Mouse (Mus musculus) myocyte (in vitro differentiated cells): ENCODE measurements around the gene Itga6. TPM values are rescaled to one million over a fixed set of nuclear protein-coding genes. Genes with fewer than 3 reads are reported as not detected.
"Not testable (repeated sequence)": the region's sequence is repeated elsewhere in the genome, so short reads cannot be mapped to it uniquely, and the experiment has no call there.

Experiments used
- H3K27me3 ChIP-seq: one replicate; pipeline ENCODE4 v1.6.1; 2011; ENCODE audit not compliant: control insufficient read depth, insufficient read depth, insufficient read length
- H3K36me3 ChIP-seq: one replicate; pipeline ENCODE4 v1.6.1; 2011; ENCODE audit not compliant: control insufficient read depth, insufficient read depth
- H3K4me2 ChIP-seq: one replicate; pipeline ENCODE4 v1.6.1; 2011; ENCODE audit warnings: low read depth, control low read depth
- H3K4me3 ChIP-seq: one replicate; pipeline ENCODE4 v1.5.1; 2011; ENCODE audit warnings: mild to moderate bottlenecking, control low read depth, moderate library complexity
- H3K79me2 ChIP-seq: one replicate; pipeline ENCODE4 v1.6.1; 2011; ENCODE audit not compliant: control insufficient read depth, insufficient read depth
- H3ac ChIP-seq: one replicate; pipeline ENCODE4 v1.6.1; 2011; ENCODE audit not compliant: control insufficient read depth, insufficient read length
- CEBPB ChIP-seq: IDR thresholded peaks from 2 replicates; pipeline ENCODE4 v1.6.1; 2011; ENCODE audit warnings: mild to moderate bottlenecking, moderate library complexity; ENCODE audit not compliant: poor library complexity, insufficient read depth, severe bottlenecking
- E2F4 ChIP-seq: IDR thresholded peaks from one replicate; pipeline ENCODE4 v1.6.1; 2011; ENCODE audit warnings: mild to moderate bottlenecking, control low read depth, moderate library complexity; ENCODE audit not compliant: insufficient read depth
- MAX ChIP-seq: IDR thresholded peaks from one replicate; pipeline ENCODE4 v1.6.1; 2011; ENCODE audit warnings: low read depth, mild to moderate bottlenecking, control low read depth
- MYOD1 ChIP-seq, 3 experiments: IDR thresholded peaks; one replicate each; pipeline ENCODE4 v1.6.1; 2011; ENCODE audit warnings: control low read depth in 2 of 3, low read depth in 2 of 3, mild to moderate bottlenecking in 2 of 3, moderate library complexity in 1 of 3; ENCODE audit not compliant: insufficient read length in 2 of 3, control insufficient read depth in 1 of 3
- MYOG ChIP-seq, 3 experiments: IDR thresholded peaks; one replicate each; pipeline ENCODE4 v1.6.1; 2011; ENCODE audit warnings: control low read depth in 2 of 3, low read depth in 2 of 3, mild to moderate bottlenecking in 2 of 3; ENCODE audit not compliant: insufficient read length in 2 of 3, control insufficient read depth in 1 of 3, insufficient read depth in 1 of 3
- POLR2A ChIP-seq: IDR thresholded peaks from one replicate; pipeline ENCODE4 v1.6.1; 2011; ENCODE audit warnings: low read depth, mild to moderate bottlenecking, control low read depth, moderate library complexity; ENCODE audit not compliant: insufficient read length
- POLR2AphosphoS2 ChIP-seq: IDR thresholded peaks from one replicate; pipeline ENCODE4 v1.6.1; 2011; ENCODE audit warnings: low read depth, control low read depth; ENCODE audit not compliant: insufficient read length
- REST ChIP-seq: IDR thresholded peaks from one replicate; pipeline ENCODE4 v1.6.1; 2011; ENCODE audit warnings: mild to moderate bottlenecking, control low read depth, moderate library complexity; ENCODE audit not compliant: insufficient read depth, insufficient read length
- SRF ChIP-seq: IDR thresholded peaks from one replicate; pipeline ENCODE4 v1.6.1; 2011; ENCODE audit warnings: low read depth; ENCODE audit not compliant: control insufficient read depth, insufficient read length
- TCF12 ChIP-seq: IDR thresholded peaks from one replicate; pipeline ENCODE4 v1.6.1; 2011; ENCODE audit warnings: mild to moderate bottlenecking, control low read depth; ENCODE audit not compliant: poor library complexity, insufficient read depth, severe bottlenecking
- TCF3 ChIP-seq: IDR thresholded peaks from one replicate; pipeline ENCODE4 v1.6.1; 2011; ENCODE audit warnings: low read depth, control low read depth; ENCODE audit not compliant: insufficient read length
- USF1 ChIP-seq: IDR thresholded peaks from one replicate; pipeline ENCODE4 v1.6.1; 2011; ENCODE audit warnings: low read depth, mild to moderate bottlenecking, control low read depth, moderate library complexity
- polyA plus RNA-seq: library from polyadenylated mRNA; unstranded; fragments of >200 nt; fragmentation: generic; extraction: Trizol; gene quantifications from one replicate; pipeline ENCODE4 v1.2.1, GENCODE M21; 2012; ENCODE audit warnings: missing spikeins

Itga6 gene
- polyA plus RNA-seq, 1 experiment, result 50.4 TPM

DNA sequence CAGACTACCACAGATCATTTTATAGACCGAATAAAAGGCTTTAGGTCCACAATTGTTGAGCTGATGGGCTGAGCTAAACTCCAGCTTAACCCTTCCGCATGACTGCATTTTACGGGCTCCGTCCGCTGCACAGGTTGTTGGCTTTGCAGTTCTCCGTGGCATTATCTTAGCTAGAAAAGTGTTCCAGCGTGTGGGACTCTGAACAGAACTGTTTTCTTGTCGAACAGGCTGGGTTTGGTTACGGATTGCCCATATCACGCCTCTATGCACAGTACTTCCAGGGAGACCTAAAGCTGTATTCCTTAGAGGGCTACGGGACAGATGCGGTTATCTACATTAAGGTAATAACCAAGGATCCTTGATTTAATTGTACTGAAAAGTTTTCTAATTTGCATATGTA lies 152.0 kb downstream of the Itga6 start:
- H3K4me2 ChIP-seq, result no peak overlapping the region
- no peak for TF ChIP-seq TCF12
- no peak for TF ChIP-seq MYOD1 (IDR thresholded peaks at IDR 0.05; ENCODE audit: control insufficient read depth in 1 of 3, insufficient read length in 2 of 3, low read depth in 2 of 3)
- TF ChIP-seq POLR2A, result no peak
- TF ChIP-seq E2F4, result no peak
- no peak for TF ChIP-seq TCF3
- TF ChIP-seq MYOG (IDR thresholded peaks at IDR 0.05; ENCODE audit: control insufficient read depth in 1 of 3, insufficient read depth in 1 of 3, insufficient read length in 2 of 3, low read depth in 2 of 3), result no peak
- no peak for TF ChIP-seq USF1
- no peak for TF ChIP-seq POLR2AphosphoS2
- no peak for TF ChIP-seq REST
- no peak for TF ChIP-seq SRF
- TF ChIP-seq CEBPB, result no peak
- TF ChIP-seq MAX, result no peak
- H3K79me2 ChIP-seq, result no peaks in the 10 kb centered on the region
- no peak overlapping the region for H3K4me3 ChIP-seq
- no peak overlapping the region for H3ac ChIP-seq
- no peaks in the 10 kb centered on the region for H3K36me3 ChIP-seq
- H3K27me3 ChIP-seq, result no peaks in the 10 kb centered on the region

DNA sequence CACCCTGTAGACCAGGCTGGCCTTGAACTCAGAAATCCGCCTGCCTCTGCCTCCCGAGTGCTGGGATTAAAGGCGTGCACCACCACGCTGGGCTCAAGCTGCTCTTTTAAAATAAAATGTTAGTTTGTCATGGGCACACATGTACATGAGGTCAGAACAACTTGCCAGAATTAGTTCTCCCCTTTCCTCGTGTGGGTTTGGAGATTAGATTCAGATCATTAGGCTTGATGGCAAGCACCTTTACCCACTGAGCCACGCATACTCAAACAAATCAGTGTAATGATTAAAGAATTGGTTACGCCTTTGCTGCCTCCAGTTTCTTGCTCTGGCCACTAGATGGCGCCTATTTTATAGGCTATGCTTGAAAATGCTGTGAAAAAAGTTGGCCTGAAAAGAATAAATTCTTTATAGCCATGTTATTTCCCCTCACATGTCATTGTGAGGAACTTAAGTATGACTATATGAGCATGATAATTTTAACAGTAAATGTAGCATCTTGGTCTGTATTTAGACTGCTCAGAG lies 153.0 kb downstream of the Itga6 start:
- Histone ChIP-seq H3K27me3 (no peaks in the 10 kb centered on the region), H3K79me2 (no peaks in the 10 kb centered on the region), H3K36me3 (no peaks in the 10 kb centered on the region), H3K4me3 (no peak overlapping the region), H3ac (no peak overlapping the region), H3K4me2 (no peak overlapping the region)
- TF ChIP-seq TCF3 (no peak), USF1 (no peak), MAX (no peak), E2F4 (no peak), SRF (no peak), POLR2A (no peak), CEBPB (no peak), POLR2AphosphoS2 (no peak), REST (no peak), MYOD1 (IDR thresholded peaks at IDR 0.05; ENCODE audit: control insufficient read depth in 1 of 3, insufficient read length in 2 of 3, low read depth in 2 of 3) (no peak), MYOG (IDR thresholded peaks at IDR 0.05; ENCODE audit: control insufficient read depth in 1 of 3, insufficient read depth in 1 of 3, insufficient read length in 2 of 3, low read depth in 2 of 3) (no peak)

DNA sequence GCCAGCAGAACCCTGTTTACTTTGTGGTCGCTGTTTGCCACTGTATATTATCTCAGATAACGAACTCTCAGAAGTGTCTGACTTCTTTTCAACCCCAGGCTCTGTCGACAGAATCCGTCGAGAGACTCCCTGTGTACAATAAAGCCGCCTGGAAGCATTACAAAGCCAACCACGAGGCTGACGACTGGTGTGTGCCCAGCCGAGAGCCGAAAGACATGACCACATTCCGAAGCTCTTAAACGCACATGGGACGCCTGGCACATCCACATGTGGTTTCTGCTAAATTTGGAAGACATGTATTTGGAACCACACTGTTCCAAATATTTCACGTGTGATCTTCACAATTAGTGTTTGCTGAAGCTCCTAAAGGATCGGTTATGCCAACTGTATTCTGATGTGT lies 154.5 kb downstream of the Itga6 start:
- Histone ChIP-seq H3K4me2 (no peak overlapping the region), H3ac (no peak overlapping the region), H3K36me3 (no peaks in the 10 kb centered on the region), H3K27me3 (no peaks in the 10 kb centered on the region), H3K4me3 (no peak overlapping the region), H3K79me2 (no peaks in the 10 kb centered on the region)
- TF ChIP-seq MYOG (IDR thresholded peaks at IDR 0.05; ENCODE audit: control insufficient read depth in 1 of 3, insufficient read depth in 1 of 3, insufficient read length in 2 of 3, low read depth in 2 of 3) (no peak), E2F4 (no peak)

DNA sequence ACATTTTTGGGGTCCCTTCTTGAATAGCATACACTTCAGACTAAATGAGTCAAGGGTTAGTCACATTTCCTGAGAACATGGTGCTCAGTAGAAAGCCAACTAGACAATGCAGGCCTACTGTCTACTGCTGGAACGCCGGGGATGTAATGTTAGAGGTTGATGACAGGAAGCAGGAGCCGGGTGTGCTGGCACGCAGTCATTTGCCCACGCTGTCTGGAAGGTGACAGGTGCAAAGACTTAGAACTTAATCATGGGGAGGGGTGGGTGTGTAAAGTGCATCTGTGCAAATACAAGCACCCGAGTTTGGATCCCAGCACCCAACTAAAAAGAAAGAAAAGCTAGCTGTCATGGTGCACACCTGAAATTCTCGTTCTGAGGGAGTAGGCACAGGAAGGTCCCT lies 159.7 kb downstream of the Itga6 start:
- Histone ChIP-seq H3K4me3 (no peak overlapping the region), H3K27me3 (no peaks in the 10 kb centered on the region), H3ac (no peak overlapping the region), H3K36me3 (no peaks in the 10 kb centered on the region), H3K79me2 (no peaks in the 10 kb centered on the region), H3K4me2 (no peak overlapping the region)
- TF ChIP-seq MYOG (IDR thresholded peaks at IDR 0.05; ENCODE audit: control insufficient read depth in 1 of 3, insufficient read depth in 1 of 3, insufficient read length in 2 of 3, low read depth in 2 of 3) (peak in 1 of 3 experiments; percentile 56), E2F4 (no peak), TCF3 (no peak), POLR2A (no peak), POLR2AphosphoS2 (no peak), SRF (no peak), USF1 (no peak), CEBPB (no peak), TCF12 (no peak), MAX (no peak), REST (no peak), MYOD1 (IDR thresholded peaks at IDR 0.05; ENCODE audit: control insufficient read depth in 1 of 3, insufficient read length in 2 of 3, low read depth in 2 of 3) (peak in 2 of 3 experiments; percentile 29 to 75)

DNA sequence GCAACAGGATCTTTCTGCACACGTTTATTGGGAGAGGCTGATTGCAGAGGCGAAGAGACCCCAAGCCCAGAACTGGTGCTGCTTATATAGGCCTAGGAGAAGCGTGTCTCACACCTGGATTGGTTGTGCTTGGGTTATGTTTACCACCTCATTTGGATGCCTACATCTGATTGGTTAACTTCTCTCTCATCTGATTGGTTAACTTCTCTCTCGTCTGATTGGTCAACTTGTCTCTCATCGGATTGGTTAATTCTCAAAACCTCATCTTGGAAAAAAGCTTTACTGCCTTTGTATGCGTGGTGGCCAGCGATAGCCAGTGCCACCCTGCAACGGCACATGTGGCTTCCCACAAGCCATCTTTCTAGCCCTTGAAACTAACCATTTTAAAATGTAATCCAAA lies 160.9 kb downstream of the Itga6 start:
- not testable (repeated sequence) for H3ac ChIP-seq, H3K4me2 ChIP-seq, H3K4me3 ChIP-seq, H3K36me3 ChIP-seq, H3K27me3 ChIP-seq, H3K79me2 ChIP-seq

Other genes with a start within 250 kb of the Itga6 start
- gene Dlx1, start 217.5 kb upstream of the Itga6 start, polyA plus RNA-seq, result 0.64 TPM
- gene Dlx2, start 198.9 kb upstream of the Itga6 start, polyA plus RNA-seq, result 1.7 TPM
- 17.0 TPM for gene Pdk1, start 127.6 kb downstream of the Itga6 start, polyA plus RNA-seq
- gene Rapgef4, start 235.6 kb downstream of the Itga6 start, polyA plus RNA-seq, result 0.28 TPM